Mouse (Mus musculus) embryonic facial prominence, embryonic 15.5 days (tissue): Measurements from ENCODE around the gene Gal3st4. TPM values are rescaled to one million over a fixed set of nuclear protein-coding genes. Genes with fewer than 3 reads are reported as not detected.
A peak's percentile ranks its signal among the peaks of the same experiment; 100 is the strongest.

Experiments used
- ATAC-seq: fragments of 200-750 bp; cut with Nextera tagmentation; 2 replicates; pipeline ENCODE4 v1.8.0; 2017; ENCODE audit warnings: low read depth, moderate TSS enrichment; ENCODE audit not compliant: insufficient number of reproducible peaks, low FRiP score, low TSS enrichment
- H3K27ac ChIP-seq: fragments of 300-500 bp; sonication (generic); replicated peaks from 2 replicates; pipeline ENCODE4 v1.5.1; 2015; ENCODE audit warnings: mild to moderate bottlenecking, inconsistent platforms
- H3K27me3 ChIP-seq: fragments of 300-500 bp; sonication (generic); 2 replicates; pipeline ENCODE4 v1.6.1; 2015; ENCODE audit warnings: inconsistent platforms
- H3K36me3 ChIP-seq: fragments of 300-500 bp; sonication (generic); 2 replicates; pipeline ENCODE4 v1.6.1; 2015; ENCODE audit warnings: mild to moderate bottlenecking, inconsistent platforms
- H3K4me1 ChIP-seq: fragments of 300-500 bp; sonication (generic); 2 replicates; pipeline ENCODE4 v1.6.1; 2015; ENCODE audit warnings: inconsistent platforms
- H3K4me2 ChIP-seq: fragments of 300-500 bp; sonication (generic); replicated peaks from 2 replicates; pipeline ENCODE4 v1.6.1; 2015; ENCODE audit warnings: mild to moderate bottlenecking, inconsistent platforms
- H3K4me3 ChIP-seq: fragments of 300-500 bp; sonication (generic); replicated peaks from 2 replicates; pipeline ENCODE4 v1.5.1; 2015; ENCODE audit warnings: mild to moderate bottlenecking, inconsistent platforms
- H3K9ac ChIP-seq: fragments of 300-500 bp; sonication (generic); 2 replicates; pipeline ENCODE4 v1.6.1; 2015; ENCODE audit warnings: inconsistent platforms
- H3K9me3 ChIP-seq: fragments of 300-500 bp; sonication (generic); replicated peaks from 2 replicates; pipeline ENCODE4 v1.6.1; 2016; ENCODE audit warnings: inconsistent platforms
- WGBS: fragments of 180-500 bp; shearing (Covaris S2); methylation state at CpG from one replicate; pipeline ENCODE4 v1.1.7; 2015; 5-methylcytosine and 5-hydroxymethylcytosine counted together
- polyA plus RNA-seq: library from polyadenylated mRNA; unstranded; fragments of >200 nt; fragmentation: Nextera tagmentation; extraction: Ambion mirVana; gene quantifications from 2 replicates; pipeline ENCODE4 v1.2.1, GENCODE M21; 2015

Gene Gal3st4
- polyA plus RNA-seq, 1 experiment from 2014 or later: 3.1 TPM

GRCm38 (mm10) chr5:138262001-138262400 lies 10.6 kb downstream of the Gal3st4 start:
- H3K36me3 ChIP-seq: peaks cover 52% of the 10 kb centered on the region
- no peak overlapping the region for H3K4me2 ChIP-seq
- H3K27ac ChIP-seq: no peak overlapping the region
- no peaks in the 10 kb centered on the region for H3K27me3 ChIP-seq
- H3K4me3 ChIP-seq: peak overlapping the region; percentile 89; the same call in 1 of the 2 replicates
- H3K4me1 ChIP-seq: peaks cover 23% of the 10 kb centered on the region
- WGBS: 61% methylated on average over 4 of the region's 4 CpGs
- no peak for ATAC-seq
- H3K9ac ChIP-seq: no peak overlapping the region
- H3K9me3 ChIP-seq: no peaks in the 10 kb centered on the region

- H3K36me3 ChIP-seq: peaks cover 45% of the 10 kb centered on the region
These were observed 11.8 kb downstream of the Gal3st4 start for GRCm38 (mm10) chr5:138260834-138261233.

GRCm38 (mm10) chr5:138260051-138260450 lies 12.6 kb downstream of the Gal3st4 start:
- no peaks in the 10 kb centered on the region for H3K9me3 ChIP-seq
- no peak overlapping the region for H3K9ac ChIP-seq
- no peak for ATAC-seq
- no peaks in the 10 kb centered on the region for H3K27me3 ChIP-seq
- 81% methylated on average over 10 of the region's 10 CpGs for WGBS
- no peak overlapping the region for H3K4me3 ChIP-seq
- H3K27ac ChIP-seq: no peak overlapping the region
- H3K4me1 ChIP-seq: peaks cover 31% of the 10 kb centered on the region
- peaks cover 39% of the 10 kb centered on the region for H3K36me3 ChIP-seq
- no peak overlapping the region for H3K4me2 ChIP-seq

More at GRCm38 (mm10) chr5:138260834-138261233, 11.8 kb downstream of the Gal3st4 start:
- Histone ChIP-seq H3K9ac (no peak overlapping the region), H3K4me2 (no peak overlapping the region), H3K9me3 (no peaks in the 10 kb centered on the region), H3K27ac (no peak overlapping the region), H3K4me3 (no peak overlapping the region), H3K27me3 (no peaks in the 10 kb centered on the region), H3K4me1 (peaks cover 30% of the 10 kb centered on the region)
- WGBS: 81% methylated on average over 11 of the region's 11 CpGs
- no peak for ATAC-seq

GRCm38 (mm10) chr5:138258993-138259392 lies 13.6 kb downstream of the Gal3st4 start:
- no peak overlapping the region for H3K9ac ChIP-seq
- no peak for ATAC-seq

GRCm38 (mm10) chr5:138258542-138258941 lies 14.1 kb downstream of the Gal3st4 start:
- H3K4me3 ChIP-seq: no peak overlapping the region
- no peaks in the 10 kb centered on the region for H3K27me3 ChIP-seq
- H3K9me3 ChIP-seq: no peaks in the 10 kb centered on the region
- H3K4me1 ChIP-seq: peaks cover 28% of the 10 kb centered on the region
- WGBS: 76% methylated on average over 6 of the region's 6 CpGs
- peaks cover 39% of the 10 kb centered on the region for H3K36me3 ChIP-seq
- no peak overlapping the region for H3K9ac ChIP-seq
- ATAC-seq: no peak
- no peak overlapping the region for H3K27ac ChIP-seq
- H3K4me2 ChIP-seq: no peak overlapping the region

More at GRCm38 (mm10) chr5:138258993-138259392, 13.6 kb downstream of the Gal3st4 start:
- Histone ChIP-seq H3K4me1 (peaks cover 28% of the 10 kb centered on the region), H3K27me3 (no peaks in the 10 kb centered on the region), H3K9me3 (no peaks in the 10 kb centered on the region), H3K4me3 (no peak overlapping the region), H3K27ac (no peak overlapping the region), H3K36me3 (peaks cover 39% of the 10 kb centered on the region), H3K4me2 (no peak overlapping the region)
- WGBS: 55% methylated on average over 7 of the region's 7 CpGs

GRCm38 (mm10) chr5:138258078-138258477 lies 14.6 kb downstream of the Gal3st4 start:
- ATAC-seq: no peak
- peaks cover 39% of the 10 kb centered on the region for H3K36me3 ChIP-seq
- H3K4me3 ChIP-seq: no peak overlapping the region
- 79% methylated on average over 3 of the region's 3 CpGs for WGBS
- no peak overlapping the region for H3K4me2 ChIP-seq
- no peaks in the 10 kb centered on the region for H3K9me3 ChIP-seq
- H3K4me1 ChIP-seq: peaks cover 25% of the 10 kb centered on the region
- H3K27me3 ChIP-seq: no peaks in the 10 kb centered on the region
- H3K9ac ChIP-seq: no peak overlapping the region
- H3K27ac ChIP-seq: no peak overlapping the region

GRCm38 (mm10) chr5:138257585-138257978 lies 15.1 kb downstream of the Gal3st4 start:
- WGBS: 94% methylated on average over 4 of the region's 4 CpGs
- Histone ChIP-seq H3K9me3 (no peaks in the 10 kb centered on the region), H3K27ac (no peak overlapping the region), H3K4me3 (no peak overlapping the region), H3K9ac (no peak overlapping the region), H3K27me3 (no peaks in the 10 kb centered on the region), H3K4me2 (no peak overlapping the region), H3K36me3 (peaks cover 39% of the 10 kb centered on the region), H3K4me1 (peaks cover 20% of the 10 kb centered on the region)
- ATAC-seq: no peak

GRCm38 (mm10) chr5:138256966-138257584 lies 15.6 kb downstream of the Gal3st4 start:
- H3K27ac ChIP-seq: no peak overlapping the region
- H3K4me3 ChIP-seq: no peak overlapping the region
- no peak overlapping the region for H3K9ac ChIP-seq
- peaks cover 37% of the 10 kb centered on the region for H3K36me3 ChIP-seq
- H3K9me3 ChIP-seq: no peaks in the 10 kb centered on the region
- H3K4me1 ChIP-seq: peaks cover 15% of the 10 kb centered on the region
- H3K4me2 ChIP-seq: no peak overlapping the region
- ATAC-seq: no peak
- WGBS: 83% methylated on average over 10 of the region's 10 CpGs
- H3K27me3 ChIP-seq: no peaks in the 10 kb centered on the region

- H3K4me3 ChIP-seq: peak overlapping the region; percentile 83
- H3K9ac ChIP-seq: peak overlapping the region; percentile 69
- peaks cover 11% of the 10 kb centered on the region for H3K4me1 ChIP-seq
- ATAC-seq: no peak
- H3K4me2 ChIP-seq: peak overlapping the region; percentile 78
- 23% methylated on average over 7 of the region's 7 CpGs for WGBS
- H3K9me3 ChIP-seq: no peaks in the 10 kb centered on the region
- H3K27me3 ChIP-seq: no peaks in the 10 kb centered on the region
- H3K27ac ChIP-seq: peak overlapping the region; percentile 85
- peaks cover 28% of the 10 kb centered on the region for H3K36me3 ChIP-seq
These were observed 16.6 kb downstream of the Gal3st4 start for GRCm38 (mm10) chr5:138256094-138256467.

- under 1% methylated on average over 38 of the region's 38 CpGs for WGBS
- Histone ChIP-seq H3K27ac (peak within 1 kb of the TSS; percentile 85), H3K9me3 (no peaks in the 10 kb centered on the region), H3K4me1 (peaks cover 11% of the 10 kb centered on the region), H3K4me2 (peak within 1 kb of the TSS; percentile 78), H3K36me3 (peaks cover 23% of the 10 kb centered on the region), H3K27me3 (no peaks in the 10 kb centered on the region), H3K9ac (peak within 1 kb of the TSS; percentile 69), H3K4me3 (peak within 1 kb of the TSS; percentile 83)
- peak; percentile 100 for ATAC-seq
These were observed 17.1 kb downstream of the Gal3st4 start, which contains the start of gene Lamtor4 for GRCm38 (mm10) chr5:138255353-138256093. Gene Lamtor4 (plus strand): TSS chr5:138255482.

- Histone ChIP-seq H3K27ac (no peak overlapping the region), H3K4me3 (no peak overlapping the region), H3K9ac (no peak overlapping the region), H3K27me3 (no peaks in the 10 kb centered on the region), H3K36me3 (no peaks in the 10 kb centered on the region), H3K4me2 (no peak overlapping the region), H3K4me1 (peaks cover 11% of the 10 kb centered on the region), H3K9me3 (no peaks in the 10 kb centered on the region)
- 91% methylated on average over 3 of the region's 3 CpGs for WGBS
- ATAC-seq: no peak
These were observed 19.6 kb downstream of the Gal3st4 start for GRCm38 (mm10) chr5:138253061-138253460.
